Comparison of ENCODE assay signal across 17 mouse cellular contexts in the genomic region with DNA sequence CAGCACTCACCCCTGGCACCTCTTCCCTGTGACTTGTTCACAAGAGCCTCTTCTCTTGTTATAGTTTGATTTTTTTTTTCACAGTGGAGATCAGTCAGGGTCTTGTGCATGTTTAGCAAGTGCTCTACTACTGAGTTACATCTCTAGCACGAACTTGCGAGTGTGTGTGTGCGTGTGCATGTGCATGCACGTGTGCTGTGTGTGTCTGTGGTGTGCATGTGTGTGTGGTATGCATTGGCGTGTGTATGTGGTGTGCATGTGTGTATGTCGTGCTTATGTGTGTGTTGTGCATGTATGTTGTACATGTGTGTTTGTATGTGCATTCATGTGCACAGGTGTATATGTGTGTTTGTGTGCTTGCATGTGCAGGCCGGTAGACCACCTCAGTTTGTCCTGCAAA. TPM values are rescaled to one million over a fixed set of nuclear protein-coding genes. Genes with fewer than 3 reads are reported as not detected.
DNase-seq lines count a peak whose midpoint lies in the region; ATAC-seq and TF ChIP-seq lines count a peak whose summit lies in the region.
"Had no signal": no experiment of that assay in that cellular context is flagged by ENCODE, and none has a peak within 500 bp of the region (broad histone marks: within the 10 kb centered on the region; RNA-seq: fewer than 3 reads in every experiment).

No protein-coding gene starts in this region.

- no peak for ATAC-seq in intestine, embryonic 15.5 days
- no peak for ATAC-seq in intestine, postnatal 0 days
- no peak for ATAC-seq in megakaryocyte, adult 5-6 weeks (ENCODE audit: poor library complexity, severe bottlenecking)
- no peak for ATAC-seq in stomach, embryonic 14.5 days (ENCODE audit: insufficient number of reproducible peaks, insufficient read depth, low FRiP score, low read depth)
- ATAC-seq: forebrain, embryonic 15.5 days had no signal

- no peaks in the 10 kb centered on the region for H3K9me3 ChIP-seq in intestine, embryonic 15.5 days
- H3K9me3 ChIP-seq in intestine, postnatal 0 days (ENCODE audit: control insufficient read depth), result no peaks in the 10 kb centered on the region
- no peaks in the 10 kb centered on the region for H3K9me3 ChIP-seq in megakaryocyte, embryonic 14.5 days
- H3K9me3 ChIP-seq in stomach, embryonic 14.5 days (ENCODE audit: control insufficient read depth, low read depth, low read length), result no peaks in the 10 kb centered on the region
- H3K9me3 ChIP-seq in hindbrain, embryonic 10.5 days, result no peaks in the 10 kb centered on the region
- H3K9me3 ChIP-seq: embryonic facial prominence, embryonic 12.5 days; forebrain, embryonic 15.5 days; hindbrain, embryonic 13.5 days had no signal

- 0 out of 2 replicates have a peak, but pooled peaks cover 1% of the 10 kb centered on the region for H3K36me3 ChIP-seq in intestine, embryonic 15.5 days
- H3K36me3 ChIP-seq in intestine, postnatal 0 days (ENCODE audit: control insufficient read depth, insufficient read depth), result 0 out of 2 replicates have a peak, but pooled peaks cover 6% of the 10 kb centered on the region
- peaks cover 58% of the 10 kb centered on the region for H3K36me3 ChIP-seq in megakaryocyte, embryonic 14.5 days (replicated peaks; ENCODE audit: low read length)
- peaks cover 5% of the 10 kb centered on the region; the same call in 1 of the 2 replicates for H3K36me3 ChIP-seq in stomach, embryonic 14.5 days (ENCODE audit: control insufficient read depth, insufficient read depth, low read length)
- H3K36me3 ChIP-seq in hindbrain, embryonic 10.5 days, result peaks cover 24% of the 10 kb centered on the region

- 92% methylated on average over 7 of the region's 7 CpGs for WGBS in intestine, embryonic 15.5 days
- WGBS in intestine, postnatal 0 days, result 92% methylated on average over 7 of the region's 7 CpGs
- 88% methylated on average over 7 of the region's 7 CpGs for WGBS in stomach, embryonic 14.5 days
- 94% methylated on average over 7 of the region's 7 CpGs for WGBS in hindbrain, embryonic 10.5 days

- no peak for DNase-seq in hindbrain, embryonic 10.5 days (ENCODE audit: low spot score)
- no peak for DNase-seq in gastrocnemius, postnatal 10 days
- DNase-seq: adrenal gland, postnatal 10 days; cerebellum, adult 11-12 months; cerebellum, adult 9-10 months; cerebellum, postnatal 25 days; gastrocnemius, postnatal 25 days; heart, postnatal 10 days; heart, postnatal 4 days had no signal

- H3K4me1 ChIP-seq in intestine, embryonic 15.5 days (replicated peaks), result peaks cover 14% of the 10 kb centered on the region
- H3K4me1 ChIP-seq in intestine, postnatal 0 days (replicated peaks; ENCODE audit: control insufficient read depth, insufficient read depth, low read length), result peaks cover 4% of the 10 kb centered on the region; the same call in 1 of the 2 replicates
- H3K4me1 ChIP-seq in megakaryocyte, embryonic 14.5 days, result peaks cover 50% of the 10 kb centered on the region
- 0 out of 2 replicates have a peak, but pooled peaks cover 3% of the 10 kb centered on the region for H3K4me1 ChIP-seq in stomach, embryonic 14.5 days (ENCODE audit: control insufficient read depth, insufficient read depth, low read length)
- H3K4me1 ChIP-seq in hindbrain, embryonic 10.5 days (replicated peaks), result peaks cover 15% of the 10 kb centered on the region; the same call in 1 of the 2 replicates
- H3K4me1 ChIP-seq: embryonic facial prominence, embryonic 12.5 days had no signal

- no peak for TF ChIP-seq CTCF in intestine, postnatal 0 days (IDR thresholded peaks at IDR 0.05; ENCODE audit: low read depth)

- no peaks in the 10 kb centered on the region for H3K27me3 ChIP-seq in intestine, embryonic 15.5 days (replicated peaks)
- H3K27me3 ChIP-seq in intestine, postnatal 0 days (replicated peaks; ENCODE audit: control insufficient read depth, insufficient read depth, low read length), result no peaks in the 10 kb centered on the region
- H3K27me3 ChIP-seq in megakaryocyte, embryonic 14.5 days (replicated peaks), result no peaks in the 10 kb centered on the region
- no peaks in the 10 kb centered on the region for H3K27me3 ChIP-seq in stomach, embryonic 14.5 days (ENCODE audit: control insufficient read depth, insufficient read depth, low read length)
- no peaks in the 10 kb centered on the region for H3K27me3 ChIP-seq in hindbrain, embryonic 10.5 days (ENCODE audit: insufficient read depth, poor library complexity, severe bottlenecking)
- H3K27me3 ChIP-seq: embryonic facial prominence, embryonic 12.5 days; forebrain, embryonic 15.5 days; hindbrain, embryonic 13.5 days had no signal

- no peak overlapping the region for H3K4me3 ChIP-seq in intestine, embryonic 15.5 days (replicated peaks)
- H3K4me3 ChIP-seq in intestine, postnatal 0 days (ENCODE audit: low read depth, low read length), result no peak overlapping the region
- H3K4me3 ChIP-seq in megakaryocyte, embryonic 14.5 days (replicated peaks), result peak overlapping the region; percentile 60
- no peak overlapping the region for H3K4me3 ChIP-seq in stomach, embryonic 14.5 days (ENCODE audit: low read depth, low read length)
- H3K4me3 ChIP-seq in hindbrain, embryonic 10.5 days, result no peak overlapping the region
- H3K4me3 ChIP-seq: embryonic facial prominence, embryonic 12.5 days; forebrain, embryonic 15.5 days; hindbrain, embryonic 13.5 days had no signal

- H3K9ac ChIP-seq in intestine, embryonic 15.5 days, result no peak overlapping the region
- H3K9ac ChIP-seq in intestine, postnatal 0 days (ENCODE audit: low read depth, low read length), result no peak overlapping the region
- H3K9ac ChIP-seq in stomach, embryonic 14.5 days (replicated peaks; ENCODE audit: low read depth, low read length), result no peak overlapping the region
- H3K9ac ChIP-seq: embryonic facial prominence, embryonic 12.5 days; forebrain, embryonic 15.5 days; hindbrain, embryonic 13.5 days had no signal

- H3K27ac ChIP-seq in intestine, embryonic 15.5 days, result peak overlapping the region; percentile 46; the same call in 1 of the 2 replicates
- no peak overlapping the region for H3K27ac ChIP-seq in intestine, postnatal 0 days (ENCODE audit: low read depth, low read length)
- peak overlapping the region; percentile 35; the same call in 1 of the 2 replicates for H3K27ac ChIP-seq in stomach, embryonic 14.5 days (ENCODE audit: low read length)
- H3K27ac ChIP-seq in hindbrain, embryonic 10.5 days, result no peak overlapping the region
- H3K27ac ChIP-seq: embryonic facial prominence, embryonic 12.5 days; forebrain, embryonic 15.5 days; hindbrain, embryonic 13.5 days had no signal

- H3K4me2 ChIP-seq in intestine, embryonic 15.5 days (replicated peaks), result no peak overlapping the region
- no peak overlapping the region for H3K4me2 ChIP-seq in intestine, postnatal 0 days (replicated peaks; ENCODE audit: low read depth)
- no peak overlapping the region for H3K4me2 ChIP-seq in stomach, embryonic 14.5 days (replicated peaks; ENCODE audit: low read depth, low read length)
- H3K4me2 ChIP-seq: embryonic facial prominence, embryonic 12.5 days; forebrain, embryonic 15.5 days; hindbrain, embryonic 13.5 days had no signal

RNA-seq across cellular contexts. Expression of gene Tomm20, which starts 22.7 kb away (rescaled TPM):
- 295 and 300 TPM in 2 replicates for polyA plus RNA-seq in intestine, embryonic 15.5 days (2015; fragmentation: Nextera tagmentation; extraction: Ambion mirVana)
- 278 and 296 TPM in 2 replicates for polyA plus RNA-seq in intestine, postnatal 0 days (2015; fragmentation: Nextera tagmentation; extraction: Ambion mirVana)
- polyA plus RNA-seq in megakaryocyte, embryonic 14.5 days (2012; ENCODE audit: insufficient read depth, low replicate concordance), result 997 and 1,071 TPM in 2 replicates
- total RNA-seq in megakaryocyte, adult 5-6 weeks (2015), result 47.7 and 70.1 TPM in 2 replicates
- 69.9 and 71.9 TPM in 2 replicates for total RNA-seq in megakaryocyte, adult 5-6 weeks (2017)
- polyA plus RNA-seq in stomach, embryonic 14.5 days (2014; fragmentation: Nextera tagmentation; extraction: Ambion mirVana), result 200 and 202 TPM in 2 replicates
- polyA plus RNA-seq in hindbrain, embryonic 10.5 days (2016; fragmentation: Nextera tagmentation; extraction: Ambion mirVana), result 250 and 288 TPM in 2 replicates
- total RNA-seq in gastrocnemius, postnatal 10 days (2021), result 100 to 1,000 TPM; 114 to 122 TPM

RNA-seq across cellular contexts. Expression of gene Rbm34, which starts 47.9 kb away (rescaled TPM):
- polyA plus RNA-seq in intestine, embryonic 15.5 days (2015; fragmentation: Nextera tagmentation; extraction: Ambion mirVana), result 24.8 and 30.0 TPM in 2 replicates
- 25.3 and 29.1 TPM in 2 replicates for polyA plus RNA-seq in intestine, postnatal 0 days (2015; fragmentation: Nextera tagmentation; extraction: Ambion mirVana)
- polyA plus RNA-seq in megakaryocyte, embryonic 14.5 days (2012; ENCODE audit: insufficient read depth, low replicate concordance), result 4.8 and 6.9 TPM in 2 replicates
- total RNA-seq in megakaryocyte, adult 5-6 weeks (2015), result 22.9 and 32.9 TPM in 2 replicates
- 28.2 and 35.2 TPM in 2 replicates for total RNA-seq in megakaryocyte, adult 5-6 weeks (2017)
- polyA plus RNA-seq in stomach, embryonic 14.5 days (2014; fragmentation: Nextera tagmentation; extraction: Ambion mirVana), result 25.0 and 25.1 TPM in 2 replicates
- 22.2 and 22.6 TPM in 2 replicates for polyA plus RNA-seq in hindbrain, embryonic 10.5 days (2016; fragmentation: Nextera tagmentation; extraction: Ambion mirVana)
- total RNA-seq in gastrocnemius, postnatal 10 days (2021), result 1 to 10 TPM; 6.6 to 9.0 TPM

Comparison
In these comparisons a context has a peak if more than half of its experiments do, and no peak if none do; other contexts are left out.
1. H3K27ac ChIP-seq: peak in intestine, embryonic 15.5 days (single experiment) and stomach, embryonic 14.5 days (single experiment); none in intestine, postnatal 0 days (single experiment) and hindbrain, embryonic 10.5 days (single experiment).